Mouse (Mus musculus): ENCODE measurements around the gene Ammecr1.

Ammecr1 gene

DNA sequence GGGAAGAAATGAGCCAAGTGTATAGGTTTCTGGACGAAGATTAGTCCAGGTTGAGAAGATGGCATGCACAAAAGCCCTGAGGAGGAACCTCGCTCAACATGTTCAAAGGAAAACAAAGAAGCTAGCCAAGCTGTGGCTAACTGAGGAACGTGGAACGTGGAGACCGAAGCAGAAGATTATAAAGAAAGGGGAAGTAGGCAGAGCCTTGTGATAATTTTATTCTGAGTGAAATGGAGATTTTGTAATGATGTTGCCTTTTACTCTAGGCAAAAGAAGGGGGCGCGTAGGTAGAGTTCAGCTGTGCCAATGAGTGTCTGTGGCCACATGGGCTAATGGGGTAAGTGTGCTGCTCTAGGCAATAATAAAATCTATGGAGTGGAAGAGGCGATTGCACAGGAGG is 62.7 kb downstream of the Ammecr1 start:
- DNase-seq, result no peak

DNA sequence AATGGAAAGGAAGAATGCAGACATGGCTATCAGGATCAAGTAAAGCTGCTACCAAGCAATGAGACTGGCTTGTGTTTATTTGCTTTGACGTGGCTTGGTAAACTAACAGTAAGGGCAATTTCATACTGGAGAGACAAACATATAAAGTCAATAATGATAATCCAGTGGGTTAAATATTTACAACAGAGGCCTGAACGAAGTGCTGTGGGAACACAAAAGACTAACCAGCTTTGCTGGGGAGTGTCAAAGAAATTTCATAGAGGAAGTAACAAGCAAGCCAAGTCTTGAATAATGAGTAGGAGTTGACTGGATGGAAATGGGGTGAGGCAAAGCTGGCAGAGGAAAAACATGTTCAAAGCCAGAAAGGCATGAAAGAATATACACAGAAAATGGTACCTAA is 63.9 kb downstream of the Ammecr1 start:
- DNase-seq, result no peak

DNA sequence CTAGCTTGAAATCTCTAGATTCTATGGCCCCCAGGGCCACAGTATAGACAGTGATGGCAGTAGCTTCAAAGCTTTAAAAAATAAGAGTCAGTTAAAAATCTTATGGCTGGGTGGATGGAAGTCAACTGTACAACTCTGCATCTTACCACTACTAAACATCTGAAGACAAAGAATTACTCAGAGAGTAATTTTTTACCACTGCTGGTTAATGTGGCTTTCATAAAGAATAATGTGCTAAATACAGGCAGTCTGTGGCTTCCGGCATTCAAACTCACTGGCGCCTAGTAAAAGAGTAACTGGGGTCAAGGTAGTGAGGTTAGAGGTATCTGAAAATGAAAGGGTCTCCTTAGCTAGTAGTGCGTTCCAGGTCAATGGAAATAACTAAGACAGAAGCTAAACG is 64.6 kb downstream of the Ammecr1 start:
- no peak for DNase-seq

DNA sequence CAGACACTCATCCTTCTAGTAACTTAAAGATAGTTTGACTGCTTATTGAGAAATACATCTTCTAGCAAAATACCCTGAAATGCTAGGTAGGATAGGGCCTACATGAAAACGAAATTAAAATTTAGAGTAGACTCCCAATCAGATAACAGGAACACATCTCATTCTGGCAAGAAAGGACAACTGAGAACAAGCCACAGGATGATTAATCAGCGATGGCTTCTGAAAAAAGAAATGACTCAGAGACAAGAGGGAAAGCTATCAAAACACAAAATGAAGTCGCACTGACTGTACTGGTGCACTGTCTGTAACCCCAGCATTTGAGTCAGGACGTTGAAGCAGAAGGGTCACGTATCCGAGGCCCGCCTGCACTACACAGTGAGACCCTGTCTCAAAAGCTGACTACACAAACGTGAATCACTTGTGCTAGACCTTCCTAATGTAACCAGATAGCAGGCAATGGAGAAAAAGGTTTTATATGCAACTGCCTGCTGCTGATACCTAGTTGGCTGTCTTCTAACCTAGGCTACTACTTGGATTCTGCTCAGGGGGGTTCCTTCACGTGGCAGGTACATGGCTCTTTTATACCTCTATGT is 68.1 kb downstream of the Ammecr1 start:
- DNase-seq, result no peak

DNA sequence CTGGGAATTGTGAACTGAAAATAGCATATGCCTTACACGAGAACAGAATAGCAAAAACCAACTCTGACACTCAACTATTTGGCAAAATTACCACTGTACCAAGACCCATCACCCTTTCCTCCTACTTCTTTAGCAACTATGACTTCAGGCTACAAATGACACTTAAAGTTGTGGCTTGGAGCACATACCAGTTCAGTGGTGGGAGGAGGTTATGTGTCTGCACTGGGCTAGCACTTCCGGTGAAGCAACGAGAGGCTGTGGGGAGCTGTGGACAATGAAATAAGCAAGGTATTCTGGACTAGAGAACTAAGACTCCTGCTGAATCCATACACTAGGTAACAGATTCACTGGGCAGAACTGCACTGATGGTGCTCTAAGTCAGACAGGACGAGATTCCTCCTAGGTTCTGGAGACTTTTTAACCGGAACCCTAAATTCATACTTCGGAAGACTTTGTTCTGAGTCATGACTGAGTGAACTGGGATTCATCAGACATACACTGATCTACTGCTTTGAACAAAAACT is 69.0 kb downstream of the Ammecr1 start:
- no peak for DNase-seq

DNA sequence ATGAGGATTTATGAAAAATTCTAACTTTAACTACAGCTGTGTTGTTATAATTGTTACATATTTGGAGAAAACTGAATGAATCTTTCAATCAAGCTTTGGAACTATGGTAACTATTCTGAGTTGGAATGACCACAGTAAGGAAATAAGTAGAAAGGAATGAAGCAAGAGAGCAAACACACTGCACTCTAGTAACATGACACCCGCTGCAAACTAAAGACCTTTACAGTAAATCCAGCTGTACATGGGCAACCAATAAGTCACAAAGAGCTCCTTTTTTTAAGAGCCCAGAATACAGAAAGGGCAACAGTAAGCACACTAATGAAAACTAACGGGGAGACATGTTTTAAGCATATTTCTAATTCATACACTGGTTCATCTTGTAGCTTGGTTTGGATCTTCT is 71.2 kb downstream of the Ammecr1 start:
- DNase-seq, result no peak

DNA sequence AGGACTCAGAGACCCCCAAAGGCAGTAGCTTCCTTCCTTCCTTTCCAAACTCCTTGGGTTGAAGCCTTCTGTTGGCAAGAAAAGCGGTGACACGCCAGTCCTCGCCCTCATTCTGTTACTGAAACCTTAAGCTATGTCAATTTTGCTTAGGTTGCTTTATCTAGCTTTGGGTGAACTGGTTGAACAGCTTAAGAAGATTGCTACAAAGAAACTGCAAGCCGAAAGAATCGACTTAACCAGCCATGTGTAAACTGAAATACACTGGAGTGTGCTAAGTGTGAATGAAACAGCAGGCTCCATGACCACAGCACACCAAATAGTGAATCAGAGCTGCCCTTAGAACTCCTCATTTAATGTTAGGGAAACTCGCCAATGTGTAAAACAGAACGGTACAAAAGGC is 80.6 kb downstream of the Ammecr1 start:
- no peak for DNase-seq

DNA sequence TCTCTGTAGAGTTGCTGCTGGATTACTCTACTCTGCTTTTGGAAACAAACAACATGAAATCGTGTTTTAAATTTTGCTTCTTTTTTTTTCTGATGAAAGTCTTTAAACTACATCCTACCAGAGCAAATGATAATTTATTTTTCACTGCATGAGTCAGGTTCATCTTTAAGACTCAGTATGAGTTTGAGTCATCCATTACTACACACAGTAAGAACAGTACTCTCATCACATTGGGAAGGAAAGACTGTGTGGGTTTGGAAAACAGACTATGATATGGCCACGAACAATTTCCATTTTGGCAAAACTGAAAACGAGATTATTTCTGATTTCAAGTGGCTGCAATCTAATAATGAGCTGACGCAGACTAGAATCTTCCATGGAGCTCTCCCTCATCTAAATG is 82.9 kb downstream of the Ammecr1 start:
- DNase-seq, result no peak

DNA sequence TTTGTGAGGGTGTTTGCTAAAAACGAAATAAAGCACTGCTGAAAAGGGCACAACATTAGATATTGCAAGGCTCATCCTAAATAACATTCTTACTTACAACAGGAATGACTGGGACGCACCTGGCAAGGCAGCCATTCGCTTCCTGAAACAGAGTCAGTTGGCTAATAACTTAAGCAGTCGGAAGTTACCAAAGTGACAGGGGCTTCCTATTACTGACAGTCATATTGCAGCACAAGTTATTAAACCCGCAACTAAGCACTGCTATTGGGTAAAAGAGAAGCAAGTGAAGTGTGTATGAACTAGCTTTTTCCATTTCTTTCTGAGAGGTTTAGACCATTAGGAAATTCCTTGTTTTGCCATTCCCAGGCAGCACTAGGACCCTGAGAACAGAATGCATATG is 84.3 kb downstream of the Ammecr1 start:
- DNase-seq, result no peak

DNA sequence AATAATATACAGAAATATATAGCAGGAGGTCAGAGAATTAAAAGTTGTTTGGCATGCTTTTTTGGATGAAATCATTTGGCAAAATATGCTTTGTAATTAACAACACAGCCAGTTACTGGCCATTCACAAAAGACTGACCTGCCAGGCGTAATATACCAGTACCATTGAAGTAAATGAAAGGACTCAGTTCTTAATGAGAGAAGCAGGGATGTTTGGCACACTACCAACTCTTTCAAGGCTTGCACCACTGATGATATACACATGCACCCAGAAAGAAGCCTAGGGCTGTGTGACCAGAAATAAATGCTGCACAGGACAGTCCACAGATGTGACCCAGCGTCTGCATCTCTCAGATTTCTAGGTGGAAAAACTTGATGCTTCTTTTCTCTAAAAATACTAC is 96.7 kb downstream of the Ammecr1 start:
- no peak for DNase-seq

DNA sequence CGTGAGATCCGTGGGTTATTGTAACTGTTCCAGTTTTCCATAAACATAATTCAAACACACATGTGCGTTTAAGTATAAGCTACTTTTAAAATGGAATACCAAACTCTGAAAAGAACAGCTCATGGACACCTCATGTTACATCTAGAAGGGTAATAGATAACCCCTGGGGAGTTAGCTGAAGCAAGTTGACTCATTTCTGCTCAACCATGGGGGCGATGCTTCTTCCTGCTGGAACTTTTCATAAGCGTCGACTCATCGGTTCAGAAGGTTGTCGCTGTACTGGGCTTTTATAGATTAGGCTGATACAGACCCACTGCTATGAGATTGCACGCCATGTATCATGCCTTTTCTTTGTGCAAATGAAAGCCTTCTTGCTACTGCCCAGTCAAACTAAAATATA is 118.5 kb downstream of the Ammecr1 start:
- no peak for DNase-seq

DNA sequence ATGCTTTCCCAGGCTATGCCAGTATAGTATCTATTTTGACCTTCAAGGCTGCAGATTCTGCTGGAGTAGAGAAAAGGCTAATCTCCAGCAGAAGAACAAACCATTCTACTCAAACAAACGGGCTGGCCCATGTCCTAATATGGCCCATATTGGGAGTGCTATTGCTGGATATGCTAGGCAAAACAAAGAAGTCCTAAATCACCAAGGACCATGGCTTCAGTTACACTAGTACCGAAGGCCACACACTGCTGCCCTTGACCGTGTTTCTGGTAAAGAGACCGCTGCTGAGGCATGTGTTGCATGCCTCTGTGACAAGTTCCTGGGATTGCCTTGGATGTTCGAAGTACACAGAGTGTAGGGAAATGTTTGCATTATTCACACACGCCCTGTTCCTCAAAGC is 120.3 kb downstream of the Ammecr1 start:
- DNase-seq, result no peak

DNA sequence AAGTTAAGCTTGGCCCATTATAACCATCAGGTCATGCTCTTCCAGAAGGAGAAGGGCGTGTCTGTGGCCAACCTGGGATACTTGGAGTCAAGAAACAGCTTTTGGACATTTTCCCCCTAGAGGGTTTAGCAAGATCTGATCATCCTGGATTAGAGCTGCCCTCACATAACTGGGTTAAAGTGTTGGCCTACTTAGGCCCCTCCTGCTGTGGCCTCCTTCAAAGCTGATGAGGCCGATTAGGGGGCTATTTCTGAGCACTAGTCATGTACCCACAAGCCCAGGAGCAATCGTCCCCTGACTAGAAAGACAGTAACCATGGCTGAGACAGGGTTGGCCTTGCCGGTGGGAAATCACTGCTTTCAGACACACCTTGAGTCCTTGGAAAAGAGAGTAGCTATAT is 124.6 kb downstream of the Ammecr1 start:
- DNase-seq, result no peak

DNA sequence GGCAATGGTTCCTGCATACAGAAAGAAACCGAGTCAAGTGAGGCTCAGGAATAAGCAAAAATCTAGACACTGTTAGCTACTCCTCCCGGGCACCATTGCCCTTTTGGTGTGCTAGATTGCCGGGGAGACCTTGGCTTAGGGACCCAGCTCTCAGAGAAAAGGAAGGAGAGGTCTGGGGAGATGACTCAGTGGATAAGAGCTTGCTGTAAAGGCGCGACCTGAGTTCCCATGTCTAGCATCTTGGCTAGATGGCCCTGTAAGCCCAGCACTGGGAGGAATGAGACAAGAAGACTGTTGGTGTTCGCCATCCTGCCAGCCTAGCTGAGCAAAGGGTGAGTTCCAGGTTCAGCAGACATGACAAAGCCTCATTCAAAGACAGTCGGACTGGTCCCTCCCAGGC is 127.1 kb downstream of the Ammecr1 start:
- no peak for DNase-seq

DNA sequence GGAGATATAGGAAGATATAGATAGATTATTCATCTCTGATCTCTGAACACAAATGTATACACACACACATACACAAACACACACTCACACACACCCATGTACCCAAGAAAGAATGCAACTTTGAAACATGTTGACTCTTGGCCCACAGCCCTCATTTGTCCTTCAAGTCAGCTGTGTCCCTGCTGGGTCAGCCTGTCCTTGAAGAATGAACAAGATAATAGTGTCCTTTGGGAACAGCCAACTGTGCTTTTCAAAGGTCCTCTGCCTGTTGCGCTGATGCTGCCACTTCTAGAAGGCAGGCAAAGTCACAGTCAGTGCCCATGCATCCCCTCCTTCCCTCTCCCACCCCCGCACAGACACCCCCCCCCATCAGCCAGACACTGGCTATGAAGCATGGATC is 127.7 kb downstream of the Ammecr1 start:
- DNase-seq, result no peak

DNA sequence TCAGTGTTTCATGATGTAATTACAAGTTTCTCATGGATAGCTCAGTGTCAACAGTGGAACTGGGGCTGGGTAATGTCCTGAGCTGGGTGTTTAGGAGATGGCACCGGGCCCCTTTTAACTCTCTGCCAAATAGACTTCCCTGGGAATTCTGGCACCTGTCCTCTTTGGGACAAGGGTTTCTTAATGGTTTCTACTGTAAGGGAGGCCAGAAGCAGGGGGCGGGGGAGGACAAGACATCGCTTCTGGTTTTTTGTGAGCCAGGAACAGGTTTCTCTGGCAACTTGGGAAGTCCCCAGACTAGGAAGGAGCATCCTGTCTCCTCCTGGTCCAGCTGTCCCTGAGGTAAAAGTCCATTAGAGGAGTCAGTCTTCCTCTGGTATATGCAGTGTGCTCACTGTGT is 129.2 kb downstream of the Ammecr1 start:
- no peak for DNase-seq

DNA sequence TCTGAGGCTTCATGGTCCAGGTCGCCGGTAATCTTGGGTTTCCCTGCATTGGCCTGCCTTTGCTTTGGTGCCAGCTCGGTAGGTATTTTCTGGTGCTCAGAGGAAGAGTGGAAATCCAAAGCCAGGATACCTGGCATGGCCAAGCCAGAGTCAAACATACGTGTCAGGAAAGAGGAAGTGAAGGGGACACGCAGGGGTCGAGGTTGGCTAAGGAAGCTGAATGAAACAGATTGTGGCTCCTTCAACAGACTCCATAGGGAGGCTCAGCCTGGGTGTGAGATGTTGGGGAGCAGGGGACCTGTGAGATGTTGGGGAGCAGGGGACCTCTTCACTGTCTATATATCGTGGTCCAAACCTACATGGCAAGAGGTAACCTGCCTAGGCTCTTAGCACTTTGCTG is 130.1 kb downstream of the Ammecr1 start:
- no peak for DNase-seq

DNA sequence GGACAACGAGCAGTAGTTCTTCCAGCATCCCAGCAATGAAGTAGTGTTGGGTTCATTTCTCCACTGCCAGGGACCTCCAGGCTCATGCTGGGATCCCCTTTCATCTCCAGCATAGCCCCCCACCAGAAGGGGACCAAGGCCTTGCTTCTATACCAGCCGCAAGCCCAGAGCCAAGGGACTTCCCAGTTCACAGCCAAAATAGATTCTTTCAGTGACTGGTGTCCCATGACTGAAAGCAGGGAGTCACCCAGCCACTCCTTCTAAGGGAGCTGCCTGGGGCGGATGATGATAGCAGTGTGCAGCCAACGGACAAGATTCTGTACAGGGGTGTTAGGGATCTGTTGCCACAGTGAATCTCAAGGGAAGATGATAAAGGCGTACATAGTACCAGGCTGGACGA is 131.7 kb downstream of the Ammecr1 start:
- DNase-seq, result no peak

DNA sequence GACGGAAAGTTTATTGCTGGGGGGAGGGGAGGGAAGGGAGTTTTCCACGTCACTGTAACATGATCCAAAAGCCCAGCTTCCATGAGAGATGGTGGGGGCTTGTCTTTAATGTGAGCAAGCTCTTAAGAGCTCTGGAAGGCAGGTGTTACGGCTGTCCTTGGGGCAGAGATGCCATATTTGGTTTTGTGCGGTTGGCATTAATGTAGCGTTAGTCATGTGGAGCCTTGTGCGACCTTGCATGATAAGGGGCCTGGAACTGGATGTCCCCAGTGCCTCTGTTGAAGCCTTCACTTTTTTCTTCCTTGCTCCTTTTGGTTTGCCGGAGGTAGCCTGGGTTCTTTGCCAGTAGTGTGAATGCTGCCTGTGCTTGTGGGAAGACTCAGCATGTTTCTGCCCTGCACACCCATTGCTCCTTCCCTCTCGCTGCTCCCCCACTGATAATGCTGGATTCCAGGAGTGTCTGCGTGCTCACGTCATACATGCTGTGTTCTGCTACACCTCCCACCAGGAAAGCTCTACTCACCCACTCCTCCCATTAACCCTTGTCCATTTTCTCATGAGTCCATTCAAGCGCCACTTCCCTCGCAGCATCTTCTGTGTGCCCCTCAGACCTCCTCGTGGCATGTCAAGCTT is 133.2 kb downstream of the Ammecr1 start:
- DNase-seq, result no peak

DNA sequence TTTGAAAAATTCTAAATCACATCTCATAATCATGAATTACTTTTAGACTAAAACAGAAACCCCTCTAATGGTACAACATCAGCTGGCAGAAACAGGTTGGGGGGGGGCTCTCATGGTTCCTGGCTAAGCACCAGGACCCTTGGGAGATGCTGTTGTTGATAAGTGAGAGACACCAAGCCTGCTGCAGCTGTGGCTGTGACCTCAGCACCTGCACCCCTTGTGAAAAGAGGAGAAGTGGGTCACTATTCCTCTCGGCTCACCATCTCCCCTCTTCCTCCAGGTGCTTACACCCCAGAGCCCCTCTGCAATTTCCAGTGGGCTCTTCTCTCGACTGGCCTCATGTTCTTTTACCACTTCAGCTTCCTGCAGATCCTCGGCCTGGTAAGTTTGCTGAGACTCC is 134.3 kb downstream of the Ammecr1 start:
- DNase-seq, result no peak

DNA sequence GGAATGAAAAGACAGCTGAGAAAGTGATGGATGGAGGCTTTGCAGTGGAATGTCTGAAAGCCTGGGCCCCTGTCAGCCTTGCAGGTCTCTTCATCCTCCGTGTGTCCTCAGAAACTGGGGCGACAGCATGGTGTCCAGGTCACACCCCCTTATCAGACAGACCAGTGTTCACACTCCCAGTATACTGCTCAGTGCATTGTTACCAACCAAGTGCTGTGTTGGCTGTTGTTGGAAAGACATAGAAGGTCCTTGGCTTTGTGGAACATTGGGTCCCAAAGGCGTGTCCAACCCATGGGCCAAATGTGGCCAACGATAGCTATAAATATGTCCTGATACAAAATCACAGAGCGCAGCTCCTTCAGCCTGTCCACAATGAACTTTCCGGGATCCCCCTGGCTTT is 136.0 kb downstream of the Ammecr1 start:
- DNase-seq, result no peak

DNA sequence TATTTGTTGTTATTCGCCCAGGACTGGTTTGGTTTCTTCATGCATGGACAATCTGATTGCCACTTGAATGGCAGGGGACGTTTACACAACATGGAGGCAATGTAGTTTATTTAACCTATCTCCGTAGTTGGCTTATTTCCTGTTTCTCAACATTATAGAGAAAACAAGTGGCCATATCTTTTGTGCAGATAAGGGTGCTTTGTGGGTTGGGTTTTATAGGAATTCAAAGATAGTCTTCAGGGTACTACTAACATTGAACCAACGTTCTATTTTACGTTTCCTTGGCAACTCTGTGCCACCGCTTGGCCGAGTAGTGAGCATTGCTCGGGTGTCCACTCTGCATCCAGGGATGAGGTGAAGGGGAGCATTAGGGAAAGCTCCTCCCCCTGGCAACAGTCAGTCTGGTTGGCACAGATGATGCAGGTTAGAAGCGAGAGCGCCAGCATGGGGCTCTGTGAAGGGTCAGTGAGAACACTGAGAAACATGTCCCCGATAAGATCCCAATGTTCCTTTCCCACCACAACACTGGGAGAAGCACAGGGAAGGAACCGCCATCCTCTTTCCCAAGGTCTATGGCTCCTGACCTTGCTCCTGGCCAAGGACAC is 136.6 kb downstream of the Ammecr1 start:
- no peak for DNase-seq

DNA sequence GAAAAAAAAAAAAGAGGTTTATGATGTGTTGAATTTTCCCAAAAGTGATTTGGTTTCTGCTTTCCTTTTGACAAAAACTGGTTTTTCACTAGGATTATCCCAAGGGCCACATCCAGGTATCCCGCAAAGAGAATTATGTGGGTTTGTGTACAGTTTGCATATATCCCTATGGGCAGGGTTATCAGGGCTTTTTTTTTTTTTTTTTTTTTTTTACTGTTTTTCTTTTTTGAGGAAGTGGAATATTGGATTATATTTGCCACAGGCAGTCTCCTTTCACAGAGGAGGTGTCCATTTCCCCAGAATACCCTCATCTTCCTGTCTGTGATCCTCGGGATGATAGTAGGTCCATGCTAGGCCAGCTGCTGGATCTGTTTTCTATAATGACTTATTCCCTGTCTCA is 137.3 kb downstream of the Ammecr1 start:
- no peak for DNase-seq

DNA sequence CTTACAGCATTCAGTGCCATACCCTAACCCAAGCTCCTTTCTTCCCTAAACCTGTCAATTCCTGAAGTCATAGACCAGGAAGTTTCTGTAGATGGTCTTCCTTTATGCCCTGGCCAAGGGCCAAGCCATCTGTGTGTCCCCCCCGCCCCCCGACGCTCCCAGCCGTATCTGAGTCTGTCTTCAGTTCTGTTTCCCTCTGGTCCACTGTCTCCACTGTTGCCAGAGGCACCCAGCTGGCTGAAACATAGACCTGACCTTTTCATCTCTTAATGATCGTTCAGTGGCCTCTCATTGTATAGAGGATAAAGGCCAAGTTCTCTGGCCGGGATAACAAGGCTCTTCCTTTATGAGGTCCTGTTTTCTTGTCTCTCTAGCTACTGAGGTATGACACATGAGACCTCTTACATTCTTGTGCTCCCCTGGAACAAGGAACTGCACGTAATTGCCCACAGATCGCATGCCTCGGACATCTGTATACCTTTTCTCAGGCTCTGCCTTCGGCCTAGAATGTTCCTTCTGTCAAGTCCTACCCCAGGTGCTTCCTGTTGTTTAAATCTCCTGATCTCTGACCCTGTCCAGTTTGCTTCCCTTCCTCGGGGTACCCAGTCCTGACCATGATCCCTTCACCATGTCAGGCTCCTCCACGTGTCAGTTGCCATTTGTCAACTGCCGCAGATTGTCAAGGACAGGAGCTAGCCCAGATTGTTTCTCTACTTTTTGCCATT is 138.2 kb downstream of the Ammecr1 start:
- DNase-seq, result no peak

Measured in right cerebral cortex, postnatal 4 days (tissue).